Mouse (Mus musculus): Measurements from ENCODE around the gene 4933405L10Rik. TPM values are rescaled to one million over a fixed set of nuclear protein-coding genes. Genes with fewer than 3 reads are reported as not detected.

The 4933405L10Rik gene
- total RNA-seq (2015; ENCODE audit: low replicate concordance) (not detected in 2 replicates), total RNA-seq (2017; ENCODE audit: low replicate concordance) (not detected in 2 replicates)

- ATAC-seq (replicated peaks; ENCODE audit: low FRiP score, poor library complexity, severe bottlenecking): peak; percentile 86
Observed at GRCm38 (mm10) chr8:105707498-105708403, at the start of gene 4933405L10Rik, which contains the start of gene Enkd1. Gene 4933405L10Rik, plus strand, starts transcription at chr8:105707655. Gene Enkd1, minus strand, starts transcription at chr8:105708210.

- ATAC-seq (replicated peaks; ENCODE audit: low FRiP score, poor library complexity, severe bottlenecking): no peak; the same call in 1 of the 2 replicates
Observed at GRCm38 (mm10) chr8:105661167-105661566, 46.3 kb upstream of the 4933405L10Rik start.

- no peak for ATAC-seq (replicated peaks; ENCODE audit: low FRiP score, poor library complexity, severe bottlenecking)
Observed at GRCm38 (mm10) chr8:105677891-105678290, 29.6 kb upstream of the 4933405L10Rik start.

GRCm38 (mm10) chr8:105685325-105685724, 22.1 kb upstream of the 4933405L10Rik start:
- no peak for ATAC-seq (replicated peaks; ENCODE audit: low FRiP score, poor library complexity, severe bottlenecking)

- 0 out of 2 replicates have a peak, but pooled peaks have one; percentile 33 for ATAC-seq (replicated peaks; ENCODE audit: low FRiP score, poor library complexity, severe bottlenecking)
Observed at GRCm38 (mm10) chr8:105685796-105686308, 21.6 kb upstream of the 4933405L10Rik start, which contains the start of gene Carmil2. Gene Carmil2, plus strand, starts transcription at chr8:105686274.

GRCm38 (mm10) chr8:105686551-105686950, 20.9 kb upstream of the 4933405L10Rik start:
- no peak for ATAC-seq (replicated peaks; ENCODE audit: low FRiP score, poor library complexity, severe bottlenecking)

GRCm38 (mm10) chr8:105687512-105687911, 19.9 kb upstream of the 4933405L10Rik start:
- no peak for ATAC-seq (replicated peaks; ENCODE audit: low FRiP score, poor library complexity, severe bottlenecking)

GRCm38 (mm10) chr8:105688242-105688752, 19.2 kb upstream of the 4933405L10Rik start:
- no peak for ATAC-seq (replicated peaks; ENCODE audit: low FRiP score, poor library complexity, severe bottlenecking)

GRCm38 (mm10) chr8:105689256-105689982, 18.0 kb upstream of the 4933405L10Rik start:
- no peak for ATAC-seq (replicated peaks; ENCODE audit: low FRiP score, poor library complexity, severe bottlenecking)

- no peak for ATAC-seq (replicated peaks; ENCODE audit: low FRiP score, poor library complexity, severe bottlenecking)
Observed at GRCm38 (mm10) chr8:105689983-105690360, 17.5 kb upstream of the 4933405L10Rik start.

GRCm38 (mm10) chr8:105690978-105691377, 16.5 kb upstream of the 4933405L10Rik start:
- ATAC-seq (replicated peaks; ENCODE audit: low FRiP score, poor library complexity, severe bottlenecking): no peak

GRCm38 (mm10) chr8:105692449-105693182, 14.8 kb upstream of the 4933405L10Rik start:
- no peak for ATAC-seq (replicated peaks; ENCODE audit: low FRiP score, poor library complexity, severe bottlenecking)

GRCm38 (mm10) chr8:105693648-105694047, 13.8 kb upstream of the 4933405L10Rik start:
- no peak for ATAC-seq (replicated peaks; ENCODE audit: low FRiP score, poor library complexity, severe bottlenecking)

- no peak for ATAC-seq (replicated peaks; ENCODE audit: low FRiP score, poor library complexity, severe bottlenecking)
Observed at GRCm38 (mm10) chr8:105694051-105694799, 13.2 kb upstream of the 4933405L10Rik start.

GRCm38 (mm10) chr8:105695080-105695780, 12.2 kb upstream of the 4933405L10Rik start:
- no peak; the same call in 1 of the 2 replicates for ATAC-seq (replicated peaks; ENCODE audit: low FRiP score, poor library complexity, severe bottlenecking)

- no peak for ATAC-seq (replicated peaks; ENCODE audit: low FRiP score, poor library complexity, severe bottlenecking)
Observed at GRCm38 (mm10) chr8:105697196-105697780, 10.2 kb upstream of the 4933405L10Rik start.

- ATAC-seq (replicated peaks; ENCODE audit: low FRiP score, poor library complexity, severe bottlenecking): no peak
Observed at GRCm38 (mm10) chr8:105698734-105699133, 8.7 kb upstream of the 4933405L10Rik start.
